Mouse (Mus musculus) thymus, postnatal 10 days (tissue): Measurements from ENCODE around the gene Rnf4.

Experiments
- DNase-seq, 2 experiments: peaks; one replicate each; pipeline ENCODE4 v3.0.0; 2021; ENCODE audit warnings: low spot score in 2 of 2

The Rnf4 gene

DNA sequence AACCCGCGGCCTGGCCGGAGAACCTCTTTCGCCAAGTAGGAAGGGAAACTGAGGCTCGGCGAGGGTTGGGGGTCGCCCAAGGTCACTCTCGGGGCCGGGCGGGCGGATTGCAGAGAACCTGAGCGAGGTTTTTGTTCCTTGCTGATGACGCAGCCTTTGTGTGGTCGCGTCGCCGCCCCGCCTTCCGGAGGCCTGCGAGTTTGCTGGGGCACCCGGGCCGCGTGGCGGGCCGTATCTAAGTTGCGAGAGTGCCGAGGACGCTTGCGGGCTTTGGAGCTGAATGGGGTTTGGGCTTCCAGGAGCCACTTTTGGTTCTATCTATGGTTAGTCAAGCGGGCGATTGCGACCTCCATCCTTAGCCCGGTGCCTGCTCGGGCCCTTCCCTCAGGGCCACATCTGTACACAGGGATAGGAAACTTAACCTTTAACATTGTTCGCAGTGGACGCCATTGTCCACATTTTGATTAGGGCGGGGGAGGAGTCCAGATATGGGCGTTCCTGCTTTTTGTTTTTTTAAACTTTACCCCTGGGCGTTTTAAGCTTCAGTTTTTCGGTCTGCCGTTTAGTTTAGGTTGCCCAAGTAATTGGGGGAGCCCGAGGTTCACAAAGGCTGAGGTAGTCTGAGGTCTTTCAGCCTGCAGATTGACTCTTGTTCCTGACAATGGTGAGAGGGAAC lies 824 bp downstream of the Rnf4 start:
- peak; percentile 65 to 66 for DNase-seq

DNA sequence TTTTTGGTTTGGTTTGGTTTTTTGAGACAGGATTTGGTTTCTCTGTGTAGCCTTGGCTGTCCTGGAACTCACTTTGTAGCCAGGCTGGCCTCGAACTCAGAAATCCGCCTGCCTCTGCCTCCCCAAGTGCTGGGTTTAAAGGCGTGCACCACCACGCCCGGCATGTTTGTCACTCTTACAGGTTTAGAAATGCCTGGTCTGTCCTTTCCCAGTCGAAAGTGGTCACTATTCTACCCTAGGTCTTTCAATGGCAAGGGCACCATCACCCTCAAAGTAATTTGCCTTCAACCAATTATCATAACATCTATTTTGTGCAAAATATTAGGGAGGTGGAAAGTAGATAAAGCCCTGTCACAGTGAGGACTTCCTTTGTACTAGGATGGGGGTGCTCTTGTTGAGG lies 4.2 kb downstream of the Rnf4 start:
- no peak for DNase-seq

DNA sequence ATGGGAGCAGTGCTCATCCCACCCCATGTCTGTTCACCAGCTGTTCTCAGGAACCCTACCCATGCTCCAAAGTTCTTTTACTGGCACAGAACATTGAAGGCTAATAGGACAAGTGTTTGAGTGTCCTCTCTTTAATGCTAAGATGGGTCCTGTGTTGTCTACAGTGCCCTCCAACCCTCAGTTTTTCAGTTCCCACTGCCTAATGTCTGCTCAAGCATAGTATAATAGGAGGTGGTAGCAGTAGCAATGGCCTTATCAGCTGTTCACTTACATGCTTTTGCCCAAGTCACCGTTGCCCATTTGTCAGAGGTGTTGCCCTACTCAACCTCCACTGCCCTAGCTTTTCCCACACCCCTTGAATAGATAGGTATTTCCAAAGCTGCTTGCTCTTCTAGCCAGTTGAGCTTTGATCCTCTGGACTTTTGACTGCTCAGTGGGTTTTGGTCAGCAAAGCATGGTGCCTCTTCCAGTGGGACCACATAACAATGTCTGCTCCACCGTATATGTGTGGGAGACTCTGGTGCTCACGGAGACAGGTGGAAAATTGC lies 16.1 kb downstream of the Rnf4 start:
- DNase-seq, result no peak

DNA sequence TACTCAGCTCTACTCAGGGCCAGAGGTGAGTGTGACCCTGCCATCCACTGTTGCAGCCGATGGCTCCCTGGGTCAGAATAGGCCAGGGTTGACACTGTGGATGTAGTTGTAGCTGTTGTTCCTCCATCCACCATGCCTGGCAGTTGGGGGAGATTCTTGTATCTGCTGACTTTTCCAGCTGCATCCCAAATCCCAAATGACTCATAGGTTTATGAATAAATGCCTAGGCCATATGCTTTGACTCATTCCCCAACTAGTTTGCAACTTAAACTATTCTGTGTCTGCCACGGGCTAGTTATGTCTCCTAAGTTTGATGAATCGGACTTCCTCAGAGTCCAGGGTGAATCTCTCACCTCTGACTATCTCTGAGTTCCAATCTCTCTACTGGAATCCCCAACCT lies 24.2 kb downstream of the Rnf4 start:
- no peak for DNase-seq

DNA sequence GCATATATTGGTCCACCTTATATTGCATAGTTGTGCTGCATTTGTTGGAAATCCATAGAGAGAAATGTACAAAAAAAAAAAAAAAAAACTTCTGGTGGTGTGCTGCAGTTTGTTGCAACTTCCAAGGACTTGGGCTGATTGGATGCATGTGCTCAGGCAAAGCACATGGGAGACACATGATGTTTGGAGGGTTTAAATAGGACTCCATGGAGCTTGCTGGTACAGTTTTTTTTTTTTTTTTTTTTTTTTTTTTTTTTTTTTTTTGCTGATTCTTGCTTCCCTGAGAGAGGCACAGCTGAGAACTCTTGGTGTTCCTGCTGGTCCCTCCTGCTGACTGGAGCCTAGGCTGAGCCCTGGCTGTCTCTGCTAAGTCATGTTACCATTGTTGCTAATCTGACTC lies 27.0 kb downstream of the Rnf4 start:
- no peak for DNase-seq

- DNase-seq, result no peak
Observed at GRCm38 (mm10) chr5:34368551-34369290, 32.6 kb downstream of the Rnf4 start.

GRCm38 (mm10) chr5:34369341-34370021 lies 33.4 kb downstream of the Rnf4 start, which contains the start of gene Fam193a:
Gene Fam193a, plus strand, starts transcription at chr5:34369933.
- peak; percentile 97 to 98 for DNase-seq

DNA sequence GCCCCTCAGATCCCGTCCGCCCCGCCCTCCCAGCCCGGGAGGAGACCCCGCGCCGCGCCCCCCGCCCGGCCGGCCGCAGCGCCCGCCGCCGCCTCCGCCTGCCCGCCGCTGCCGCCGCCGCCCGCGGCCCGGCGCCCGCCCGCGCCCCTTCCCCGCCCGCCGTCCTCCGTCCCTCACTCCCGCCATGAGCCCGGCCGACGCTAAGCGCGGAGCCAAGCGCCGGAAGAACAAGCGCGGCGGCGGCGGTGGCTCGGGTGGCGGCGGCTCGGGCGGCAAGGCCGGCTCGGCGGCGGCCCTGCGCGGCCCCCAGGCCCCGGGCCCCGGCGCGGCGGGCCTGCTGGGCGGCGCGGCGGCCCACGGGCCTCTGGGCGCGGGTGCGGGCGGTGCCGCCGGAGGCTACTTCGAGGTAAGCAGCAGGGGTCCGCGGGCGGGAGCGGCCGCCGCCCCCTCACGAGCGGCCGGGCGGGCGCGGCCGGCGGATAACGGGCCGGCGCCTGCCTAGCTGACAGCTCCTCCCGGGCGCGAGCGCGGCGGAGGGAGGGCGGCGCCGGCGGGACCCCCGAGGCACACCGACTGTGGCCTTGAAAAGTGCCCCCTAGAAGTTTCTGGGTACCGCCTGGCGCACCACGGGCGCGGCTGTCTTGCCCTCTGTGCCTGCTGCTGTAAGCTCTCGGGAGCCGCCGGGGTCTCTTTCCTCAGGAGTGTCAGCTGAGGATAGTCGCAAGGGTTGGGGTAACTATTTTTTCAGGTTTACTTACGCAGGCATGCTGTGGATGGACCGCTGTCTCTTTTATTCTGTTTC lies 34.1 kb downstream of the Rnf4 start:
- peak; percentile 48 to 52 for DNase-seq

- DNase-seq, result no peak
Observed at GRCm38 (mm10) chr5:34370840-34371239, 34.8 kb downstream of the Rnf4 start.

DNA sequence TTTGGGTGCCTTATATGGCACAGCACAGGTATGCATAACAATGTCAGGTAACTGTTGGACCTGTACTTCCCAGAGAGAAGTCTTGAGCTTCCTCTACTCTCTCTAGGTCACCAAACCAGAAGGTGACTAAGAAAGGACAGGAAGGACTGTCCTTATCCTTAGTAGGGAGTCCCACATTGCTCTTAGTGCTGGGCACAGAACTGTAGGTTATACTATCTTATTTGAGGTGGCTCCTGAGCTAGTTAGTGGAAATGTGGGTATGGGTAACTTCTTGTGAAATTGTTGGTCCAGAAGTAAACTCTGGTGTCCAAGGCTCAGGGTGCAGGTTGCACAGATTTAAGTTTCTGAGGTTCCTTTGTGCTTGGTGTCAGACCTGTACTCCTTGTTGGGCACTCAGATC lies 36.1 kb downstream of the Rnf4 start:
- no peak for DNase-seq

GRCm38 (mm10) chr5:34372541-34372940 lies 36.5 kb downstream of the Rnf4 start:
- no peak for DNase-seq

DNA sequence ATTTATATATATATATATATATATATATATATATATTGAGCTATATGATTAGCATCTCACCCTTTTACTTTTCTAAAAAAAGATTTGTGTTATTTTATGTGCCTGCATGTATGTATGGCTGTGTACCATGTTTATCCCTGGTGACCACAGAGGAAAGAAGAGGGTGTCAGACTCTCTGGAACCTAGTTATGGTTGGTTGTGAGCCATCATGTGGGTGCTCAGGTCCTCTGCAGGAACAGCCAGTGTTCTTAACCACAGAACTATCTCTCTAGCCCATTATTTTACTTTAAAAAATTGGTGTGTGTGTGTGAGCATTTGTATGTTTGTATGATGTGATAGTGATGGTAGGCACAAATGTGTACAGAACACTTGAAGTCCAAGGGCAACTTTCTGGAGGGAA lies 42.7 kb downstream of the Rnf4 start:
- DNase-seq, result no peak

DNA sequence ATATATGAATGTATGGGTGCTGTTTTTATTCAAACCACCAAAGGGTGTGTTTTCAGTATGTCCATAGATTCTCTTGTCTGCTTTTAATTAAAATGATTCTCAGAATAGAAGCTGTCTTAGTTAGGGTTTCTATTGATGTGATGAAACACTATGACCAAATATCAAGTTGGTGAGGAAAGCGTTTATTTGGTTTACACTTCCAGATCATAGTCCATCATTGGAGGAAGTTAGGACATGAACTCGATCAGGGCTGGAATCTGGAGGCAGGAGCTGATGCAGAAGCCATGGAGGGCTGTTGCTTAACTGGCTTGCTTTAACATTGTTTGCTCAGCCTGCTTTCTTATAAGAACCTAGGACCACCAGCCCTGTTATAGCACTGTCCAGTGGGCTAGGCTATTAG lies 45.6 kb downstream of the Rnf4 start:
- no peak for DNase-seq

DNA sequence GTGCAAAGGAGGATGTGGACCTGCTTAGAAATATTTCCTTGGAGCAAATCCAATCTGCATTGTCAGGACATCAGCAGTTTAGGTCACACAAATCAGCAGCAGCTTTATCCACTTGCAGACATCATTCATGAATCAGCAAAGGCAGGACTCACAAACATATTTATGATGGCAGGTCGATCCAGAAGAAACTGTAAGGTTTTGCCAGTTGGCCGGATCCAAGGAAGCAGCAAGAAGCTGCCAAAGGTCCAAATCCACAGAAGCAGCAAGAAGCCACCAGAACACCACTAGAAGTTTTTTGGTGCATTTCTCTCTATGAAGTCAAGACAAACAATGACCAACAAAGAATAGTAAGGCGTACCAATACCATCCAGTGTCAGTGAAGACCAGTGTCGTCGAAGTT lies 49.5 kb downstream of the Rnf4 start:
- no peak for DNase-seq

DNA sequence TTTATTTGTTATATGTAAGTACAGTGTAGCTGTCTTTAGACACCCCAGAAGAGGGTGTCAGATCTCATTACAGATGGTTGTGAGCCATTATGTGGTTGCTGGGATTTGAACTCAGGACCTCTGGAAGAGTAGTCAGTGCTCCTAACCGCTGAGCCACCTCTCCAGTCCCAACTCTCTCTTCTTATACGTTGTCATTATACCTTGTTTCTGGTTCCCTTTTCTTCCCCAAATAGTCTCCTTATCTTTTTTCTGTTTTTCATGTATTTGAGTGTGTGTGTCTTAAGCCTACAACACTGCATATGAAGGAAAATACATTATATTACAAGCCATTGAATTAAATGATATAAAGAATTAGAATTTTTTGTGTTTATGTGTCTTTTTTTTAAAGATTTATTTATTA lies 50.7 kb downstream of the Rnf4 start:
- no peak for DNase-seq

- DNase-seq, result no peak
Observed at GRCm38 (mm10) chr5:34393251-34393650, 57.2 kb downstream of the Rnf4 start.

GRCm38 (mm10) chr5:34395347-34395746 lies 59.3 kb downstream of the Rnf4 start:
- no peak for DNase-seq

DNA sequence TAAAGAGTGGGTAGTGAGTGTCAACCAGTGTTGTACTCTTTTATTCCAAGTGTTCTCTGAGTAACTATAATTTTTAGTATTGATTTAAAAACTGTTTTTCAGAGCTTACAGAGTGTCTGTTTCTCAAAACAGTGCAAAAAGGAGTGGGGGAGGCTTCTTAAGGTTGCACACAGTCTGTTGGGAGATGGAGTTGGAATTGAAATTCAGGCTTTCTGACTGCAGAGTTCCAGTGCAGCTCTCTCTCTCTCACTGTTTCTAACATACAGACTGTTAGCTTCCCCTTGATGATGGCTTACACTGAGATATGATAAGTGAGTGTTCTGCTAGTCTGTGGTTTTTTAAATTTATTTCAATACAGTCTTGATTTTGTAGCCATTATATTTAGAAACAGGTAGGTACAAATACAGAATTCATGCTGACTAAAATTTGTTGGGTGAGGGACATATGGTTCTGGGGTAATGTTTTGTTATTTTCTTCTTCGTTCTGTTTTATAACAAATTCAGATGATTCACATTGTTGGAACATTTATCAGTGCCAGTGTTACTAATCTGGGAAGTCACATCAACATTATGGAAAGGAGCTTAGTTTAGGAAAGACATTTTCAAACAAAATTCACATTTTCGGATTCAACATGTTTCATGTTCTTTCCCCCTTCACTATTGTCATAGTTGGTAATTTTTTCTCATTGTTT lies 59.9 kb downstream of the Rnf4 start:
- no peak for DNase-seq

DNA sequence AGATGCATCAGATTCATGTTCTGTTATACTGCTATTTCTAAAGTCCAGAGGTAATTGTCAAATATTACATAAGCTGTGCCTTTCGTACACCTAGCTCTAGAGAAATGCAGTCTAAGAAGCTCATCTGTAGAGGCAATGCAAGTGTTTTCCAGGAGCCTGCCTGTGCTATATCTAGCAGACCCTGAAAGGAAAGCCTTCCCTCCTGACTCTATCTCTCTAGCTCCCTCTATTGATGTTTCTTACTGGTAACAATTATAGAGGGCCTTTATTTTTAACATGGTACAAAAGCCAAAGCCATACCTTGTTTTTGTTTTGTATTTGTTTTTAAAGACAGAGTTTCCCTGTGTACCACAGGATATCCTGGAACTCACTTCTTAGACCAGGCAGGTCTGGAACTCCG lies 61.8 kb downstream of the Rnf4 start:
- no peak for DNase-seq

DNA sequence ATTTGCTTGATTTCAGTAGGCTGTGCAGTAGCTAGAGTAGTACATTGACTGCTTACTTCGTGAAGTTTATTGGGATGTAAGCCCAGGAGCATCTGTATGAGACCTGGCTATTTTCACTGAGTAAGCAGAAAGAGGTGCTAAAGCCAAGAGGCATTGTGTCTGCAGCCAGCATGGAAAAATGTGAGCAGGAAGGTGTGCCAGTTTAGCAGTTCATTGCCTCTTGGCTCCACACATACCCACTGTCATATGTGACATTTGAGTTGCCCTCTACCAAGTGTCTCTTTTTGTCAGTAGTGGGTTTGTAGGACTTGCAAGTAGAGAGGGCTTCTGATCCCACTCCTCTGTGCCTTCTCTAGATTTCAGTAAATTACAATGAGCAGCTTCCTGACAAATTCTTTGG lies 62.2 kb downstream of the Rnf4 start:
- no peak for DNase-seq
